Mouse (Mus musculus) spleen, adult 2 months (tissue): ENCODE data around the gene Tnfrsf1a. TPM values are rescaled to one million over a fixed set of nuclear protein-coding genes. Genes with fewer than 3 reads are reported as not detected.

Experiments
- DNase-seq, 2 experiments: peaks; one replicate each; pipeline versions ENCODE4 v3.0.0 to v3.0.0-alpha.2; 2012 to 2021; ENCODE audit warnings: low spot score in 2 of 2, low read depth in 1 of 2
- H3K27ac ChIP-seq: fragments of 200-500 bp; 2 replicates; pipeline ENCODE4 v1.5.1; 2012; ENCODE audit warnings: low read length, inconsistent platforms; ENCODE audit not compliant: insufficient read depth
- H3K27me3 ChIP-seq: fragments of 200-500 bp; 2 replicates; pipeline ENCODE4 v1.6.1; 2012; ENCODE audit warnings: mild to moderate bottlenecking, moderate library complexity, low read length, inconsistent platforms; ENCODE audit not compliant: control insufficient read depth, insufficient read depth
- H3K36me3 ChIP-seq: fragments of 200-500 bp; 2 replicates; pipeline ENCODE4 v1.6.1; 2012; ENCODE audit warnings: mild to moderate bottlenecking, low read length, inconsistent platforms; ENCODE audit not compliant: control insufficient read depth, insufficient read depth
- H3K4me1 ChIP-seq: fragments of 200-500 bp; 2 replicates; pipeline ENCODE4 v1.6.1; 2011; ENCODE audit warnings: inconsistent platforms; ENCODE audit not compliant: control insufficient read depth, insufficient read depth, insufficient read length
- H3K4me3 ChIP-seq: fragments of 200-500 bp; 2 replicates; pipeline ENCODE4 v1.5.1; 2011; ENCODE audit warnings: mild to moderate bottlenecking, inconsistent platforms; ENCODE audit not compliant: insufficient read depth, insufficient read length; ENCODE audit errors: extremely low read depth
- CTCF ChIP-seq: fragments of 200-500 bp; IDR thresholded peaks from 2 replicates; pipeline ENCODE4 v1.5.1; 2011; ENCODE audit warnings: mild to moderate bottlenecking, inconsistent platforms; ENCODE audit not compliant: insufficient read depth, insufficient read length, insufficient replicate concordance; ENCODE audit errors: extremely low read depth
- POLR2A ChIP-seq: fragments of 200-500 bp; IDR thresholded peaks from 2 replicates; pipeline ENCODE4 v1.6.1; 2011; ENCODE audit warnings: low read depth, low read length, inconsistent platforms
- WGBS: fragments of 180-500 bp; shearing (Covaris S2); methylation state at CpG from one replicate; pipeline ENCODE4 v1.1.7; 2018; 5-methylcytosine and 5-hydroxymethylcytosine counted together
- polyA plus RNA-seq: library from polyadenylated mRNA; depleted of rRNA; stranded (reverse); fragments of >200 nt; gene quantifications from 2 replicates; pipeline ENCODE4 v1.2.3, GENCODE M21; 2012; rRNA removed

Tnfrsf1a gene
- polyA plus RNA-seq, 1 experiment, result 51.3 TPM

- TF ChIP-seq CTCF, result no peak
- TF ChIP-seq POLR2A, result no peak
- no peaks in the 10 kb centered on the region for H3K36me3 ChIP-seq
- no peak overlapping the region for H3K4me3 ChIP-seq
- no peak overlapping the region for H3K27ac ChIP-seq
- no peaks in the 10 kb centered on the region for H3K27me3 ChIP-seq
- WGBS, result 87% methylated on average over 14 of the region's 14 CpGs
- DNase-seq, result no peak
- H3K4me1 ChIP-seq, result no peaks in the 10 kb centered on the region
Measured at GRCm38 (mm10) chr6:125405461-125406382, 56.6 kb downstream of the Tnfrsf1a start.

DNA sequence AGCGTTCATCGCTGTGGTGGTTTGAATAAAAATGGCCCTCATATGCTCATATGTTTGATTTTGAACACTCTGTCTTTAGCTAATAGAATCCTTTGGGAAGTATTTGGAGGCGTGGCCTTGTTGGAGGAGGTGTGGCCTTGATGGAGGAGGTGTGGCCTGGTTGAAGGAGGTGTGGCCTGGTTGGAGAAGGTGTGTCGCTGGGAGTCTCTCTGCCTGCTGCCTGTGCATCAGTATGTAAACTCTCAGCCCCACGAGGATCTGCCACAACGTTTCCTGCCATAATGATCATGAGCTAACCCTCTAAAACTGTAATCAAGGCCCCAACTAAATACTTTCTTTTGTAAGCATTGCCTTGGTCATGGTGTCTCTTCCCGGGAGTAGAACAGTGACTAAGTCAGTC, 58.1 kb downstream of the Tnfrsf1a start:
- DNase-seq, result no peak
- no peaks in the 10 kb centered on the region for H3K27me3 ChIP-seq
- WGBS, result 81% methylated on average over 7 of the region's 7 CpGs
- H3K27ac ChIP-seq, result no peak overlapping the region
- TF ChIP-seq CTCF, result no peak
- no peak for TF ChIP-seq POLR2A
- H3K36me3 ChIP-seq, result no peaks in the 10 kb centered on the region
- H3K4me1 ChIP-seq, result no peaks in the 10 kb centered on the region
- H3K4me3 ChIP-seq, result no peak overlapping the region

- H3K36me3 ChIP-seq, result no peaks in the 10 kb centered on the region
- H3K27ac ChIP-seq, result no peak overlapping the region
- no peak for TF ChIP-seq CTCF
- no peak for TF ChIP-seq POLR2A
- no peaks in the 10 kb centered on the region for H3K27me3 ChIP-seq
- no peaks in the 10 kb centered on the region for H3K4me1 ChIP-seq
- WGBS, result 85% methylated on average over 10 of the region's 10 CpGs
- DNase-seq, result no peak
- no peak overlapping the region for H3K4me3 ChIP-seq
Measured at GRCm38 (mm10) chr6:125407657-125408056, 58.5 kb downstream of the Tnfrsf1a start.

- Histone ChIP-seq H3K27ac (no peak overlapping the region), H3K36me3 (no peaks in the 10 kb centered on the region), H3K27me3 (no peaks in the 10 kb centered on the region), H3K4me3 (no peak overlapping the region), H3K4me1 (no peaks in the 10 kb centered on the region)
- no peak for DNase-seq
- WGBS, result 69% methylated on average over 11 of the region's 11 CpGs
- TF ChIP-seq CTCF (no peak), POLR2A (no peak)
Measured at GRCm38 (mm10) chr6:125410551-125410950, 61.4 kb downstream of the Tnfrsf1a start.

DNA sequence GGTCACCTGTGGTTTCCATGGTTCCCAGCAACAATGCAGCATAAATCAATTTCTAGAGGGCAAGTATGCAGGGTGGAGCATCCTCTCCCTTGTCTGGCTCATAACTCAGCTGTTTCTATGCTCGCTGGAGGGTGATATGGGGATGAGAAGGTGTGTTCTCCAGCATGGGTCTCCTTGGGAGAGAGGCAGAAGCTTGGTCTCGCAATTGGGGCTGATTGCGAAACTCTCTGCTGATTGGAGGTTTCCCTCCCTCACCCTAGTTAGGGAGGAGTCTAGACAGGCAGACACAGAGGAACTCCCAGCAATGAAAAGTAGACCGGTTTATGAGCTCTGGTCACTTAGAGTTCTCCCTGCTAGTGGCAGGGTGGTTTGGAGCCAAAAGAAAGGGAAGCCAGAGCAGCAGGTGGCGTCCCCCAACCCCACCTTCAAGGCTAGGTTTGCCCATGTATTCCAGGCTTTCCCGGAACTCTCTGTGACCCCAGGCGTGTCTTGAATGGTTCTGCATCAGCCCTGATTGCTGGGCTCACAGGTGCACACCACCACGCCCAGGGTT, 61.9 kb downstream of the Tnfrsf1a start:
- WGBS, result 32% methylated on average over 8 of the region's 8 CpGs
- DNase-seq, result no peak
- no peaks in the 10 kb centered on the region for H3K27me3 ChIP-seq
- H3K4me3 ChIP-seq, result no peak overlapping the region
- H3K27ac ChIP-seq, result no peak overlapping the region
- no peaks in the 10 kb centered on the region for H3K36me3 ChIP-seq
- no peaks in the 10 kb centered on the region for H3K4me1 ChIP-seq
- TF ChIP-seq POLR2A (no peak), CTCF (no peak)

DNA sequence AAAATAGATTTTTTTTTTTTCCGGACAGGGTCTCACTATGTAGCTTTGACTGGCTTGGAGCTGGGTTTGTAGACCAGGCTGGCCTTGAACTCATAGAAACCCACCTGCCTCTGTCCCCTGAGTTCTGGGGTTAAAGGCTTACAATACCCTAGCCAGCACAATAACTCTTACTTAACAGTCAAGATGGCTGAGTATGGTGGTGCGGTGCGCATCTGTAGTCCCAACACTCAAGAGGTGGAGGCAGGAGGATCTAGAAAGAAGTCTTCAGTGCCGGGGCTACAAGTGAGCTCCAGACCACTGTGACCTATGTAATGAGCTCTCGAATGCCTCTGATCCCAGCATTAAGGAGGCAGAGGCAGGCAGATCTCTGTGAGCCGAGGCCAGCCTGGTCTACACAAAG, 62.5 kb downstream of the Tnfrsf1a start:
- no peaks in the 10 kb centered on the region for H3K36me3 ChIP-seq
- H3K4me3 ChIP-seq, result no peak overlapping the region
- no peak for TF ChIP-seq CTCF
- no peak for TF ChIP-seq POLR2A
- 83% methylated on average over 6 of the region's 6 CpGs for WGBS
- no peak for DNase-seq
- H3K27me3 ChIP-seq, result no peaks in the 10 kb centered on the region
- H3K4me1 ChIP-seq, result no peaks in the 10 kb centered on the region
- no peak overlapping the region for H3K27ac ChIP-seq

Other genes with a start within 250 kb of the Tnfrsf1a start
- gene Nop2, start 217.5 kb upstream of the Tnfrsf1a start, polyA plus RNA-seq, result 14.0 and 16.2 TPM in 2 replicates
- gene Iffo1, start 204.1 kb upstream of the Tnfrsf1a start, polyA plus RNA-seq, result 58.0 and 66.8 TPM in 2 replicates
- gene Gapdh, start 182.9 kb upstream of the Tnfrsf1a start, polyA plus RNA-seq, result 1,160 and 1,333 TPM in 2 replicates
- gene Ncapd2, start 157.7 kb upstream of the Tnfrsf1a start, polyA plus RNA-seq, result 84.6 and 110 TPM in 2 replicates
- gene Mrpl51, start 157.6 kb upstream of the Tnfrsf1a start, polyA plus RNA-seq, result 21.2 and 29.4 TPM in 2 replicates
- gene Vamp1, start 133.8 kb upstream of the Tnfrsf1a start, polyA plus RNA-seq, result 41.7 and 46.8 TPM in 2 replicates
- 24.4 and 38.0 TPM in 2 replicates for gene Tapbpl, start 117.5 kb upstream of the Tnfrsf1a start, polyA plus RNA-seq
- gene Cd27, start 112.4 kb upstream of the Tnfrsf1a start, polyA plus RNA-seq, result 87.3 and 98.7 TPM in 2 replicates
- not detected in 2 replicates for gene Tuba3a, start 63.3 kb upstream of the Tnfrsf1a start, polyA plus RNA-seq
- 22.8 and 24.5 TPM in 2 replicates for gene Ltbr, start 35.5 kb upstream of the Tnfrsf1a start, polyA plus RNA-seq
- 1.5 and 2.1 TPM in 2 replicates for gene Scnn1a, start 28.7 kb upstream of the Tnfrsf1a start, polyA plus RNA-seq
- not detected in 2 replicates for gene Plekhg6, start 31.4 kb downstream of the Tnfrsf1a start, polyA plus RNA-seq
- gene Cd9, start 145.4 kb downstream of the Tnfrsf1a start, polyA plus RNA-seq, result 68.0 and 68.5 TPM in 2 replicates
- 42.9 TPM in 2 replicates for gene Vwf, start 197.4 kb downstream of the Tnfrsf1a start, polyA plus RNA-seq